Mouse (Mus musculus) monocyte, adult 2 months (primary cell): ENCODE results near the gene Asap3.

Experiments used
- DNase-seq, 2 experiments: peaks; one replicate each; pipeline ENCODE4 v3.0.0; 2022; ENCODE audit warnings: low spot score in 2 of 2, low read depth in 1 of 2

The Asap3 gene

DNA sequence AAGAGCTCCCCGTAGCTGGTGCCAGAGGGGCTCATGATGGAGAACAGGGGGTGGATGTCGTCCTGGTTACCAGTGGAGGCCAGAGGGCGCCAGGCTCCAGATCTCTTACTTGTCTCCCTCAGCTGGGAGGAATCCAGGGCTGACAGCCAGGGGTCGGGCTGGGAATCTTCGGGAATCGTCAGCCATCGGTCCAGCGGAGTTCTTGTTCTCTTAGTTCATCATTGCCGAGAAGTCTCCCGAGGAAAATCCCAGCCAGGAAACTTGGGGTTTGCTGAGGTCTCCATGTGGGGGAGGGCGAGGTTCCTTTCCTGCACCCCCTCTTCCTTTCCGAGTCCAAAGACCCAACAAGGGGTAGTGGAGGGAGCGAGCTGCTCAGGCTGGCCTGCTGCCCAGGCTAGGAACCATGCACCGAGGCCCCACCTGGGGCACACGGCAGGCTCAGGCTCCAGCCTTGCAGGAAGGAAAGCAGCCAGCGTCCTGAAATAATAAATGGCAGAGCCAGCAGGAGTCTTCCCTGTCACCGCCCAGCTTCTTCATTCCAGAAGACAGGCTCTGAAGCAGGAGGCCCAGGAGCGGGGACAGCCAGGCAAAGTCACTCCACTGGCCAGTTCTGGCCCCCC is 12.5 kb downstream of the Asap3 start:
- no peak for DNase-seq

DNA sequence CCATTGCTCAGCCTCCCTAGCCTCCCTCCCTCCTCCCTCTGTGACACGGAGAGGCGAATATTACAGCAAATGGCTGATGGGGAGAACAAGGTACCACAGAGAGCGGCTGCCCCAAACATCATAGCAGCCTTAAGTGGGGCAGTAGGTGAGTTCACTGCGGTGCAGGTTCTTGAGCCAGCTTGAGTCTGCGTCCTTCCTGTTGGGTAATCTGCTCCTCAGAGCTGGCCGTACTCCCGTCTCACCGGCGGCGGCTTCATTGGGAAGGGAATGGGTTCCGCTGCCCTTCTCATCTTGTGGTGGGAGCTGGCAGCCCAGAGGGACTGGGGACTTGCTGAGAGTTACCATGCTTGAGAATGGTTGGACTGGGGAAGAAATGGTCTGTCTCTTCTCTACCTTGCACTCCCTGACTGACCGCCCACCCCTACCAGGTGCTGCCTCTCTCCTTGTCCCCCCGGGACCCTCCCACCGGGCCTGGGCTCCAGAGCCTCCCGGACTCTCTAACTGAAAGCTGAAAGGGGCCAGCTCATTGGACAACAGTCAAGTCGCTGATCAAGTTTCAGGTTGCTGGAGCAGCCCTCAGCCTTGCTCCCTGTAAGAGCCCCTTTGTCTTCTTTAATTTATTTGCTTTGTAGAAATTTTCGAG is 14.1 kb downstream of the Asap3 start:
- DNase-seq: no peak

DNA sequence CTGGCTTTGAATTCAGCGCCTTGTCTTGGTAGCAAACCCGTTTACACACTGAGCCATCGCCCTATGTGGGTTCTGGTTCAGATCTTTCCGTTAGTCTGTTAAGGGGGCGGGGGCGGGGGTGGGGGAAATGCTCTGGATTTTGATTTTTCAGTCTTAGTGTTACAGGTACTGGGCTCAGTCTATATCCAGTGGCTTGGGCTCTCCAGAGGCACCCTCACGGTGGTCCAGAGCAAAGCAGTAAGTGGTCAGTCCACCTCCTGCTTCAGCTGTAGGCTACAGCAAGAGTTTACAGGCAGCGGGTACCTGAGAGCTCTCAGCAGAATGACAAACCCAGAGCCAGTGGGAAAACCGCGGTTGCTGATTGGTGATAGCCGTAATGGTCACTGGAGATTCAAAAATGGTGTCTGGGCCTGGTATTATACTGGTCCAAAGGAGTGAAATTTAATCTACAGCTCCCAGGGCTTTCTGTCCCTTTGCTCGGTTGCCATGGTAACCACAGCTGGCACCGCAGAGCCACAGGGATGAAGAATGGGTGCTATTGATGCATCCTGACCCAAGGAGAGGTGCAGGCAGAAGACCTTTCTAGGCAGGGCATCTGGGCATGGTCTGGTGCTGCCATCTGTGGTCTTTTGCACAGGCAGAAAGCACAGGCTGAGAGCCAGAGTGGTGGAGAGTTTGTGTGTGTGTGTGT is 17.5 kb downstream of the Asap3 start:
- no peak for DNase-seq

DNA sequence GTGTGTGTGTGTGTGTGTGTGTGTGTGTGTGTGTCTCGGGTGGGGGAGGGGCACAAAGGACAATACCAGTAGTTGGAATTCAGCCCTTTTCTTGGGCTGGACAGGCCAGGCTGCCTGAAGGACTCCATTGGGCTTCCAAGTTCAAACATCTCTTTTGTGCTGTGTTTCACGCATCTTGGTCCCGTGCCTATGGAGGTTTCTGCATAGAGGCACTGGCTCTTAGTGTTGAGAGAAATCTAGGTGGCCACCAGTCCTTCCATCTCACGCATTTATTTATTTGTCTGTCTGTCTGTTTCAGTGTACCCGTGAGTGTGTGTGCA is 18.0 kb downstream of the Asap3 start:
- no peak for DNase-seq

DNA sequence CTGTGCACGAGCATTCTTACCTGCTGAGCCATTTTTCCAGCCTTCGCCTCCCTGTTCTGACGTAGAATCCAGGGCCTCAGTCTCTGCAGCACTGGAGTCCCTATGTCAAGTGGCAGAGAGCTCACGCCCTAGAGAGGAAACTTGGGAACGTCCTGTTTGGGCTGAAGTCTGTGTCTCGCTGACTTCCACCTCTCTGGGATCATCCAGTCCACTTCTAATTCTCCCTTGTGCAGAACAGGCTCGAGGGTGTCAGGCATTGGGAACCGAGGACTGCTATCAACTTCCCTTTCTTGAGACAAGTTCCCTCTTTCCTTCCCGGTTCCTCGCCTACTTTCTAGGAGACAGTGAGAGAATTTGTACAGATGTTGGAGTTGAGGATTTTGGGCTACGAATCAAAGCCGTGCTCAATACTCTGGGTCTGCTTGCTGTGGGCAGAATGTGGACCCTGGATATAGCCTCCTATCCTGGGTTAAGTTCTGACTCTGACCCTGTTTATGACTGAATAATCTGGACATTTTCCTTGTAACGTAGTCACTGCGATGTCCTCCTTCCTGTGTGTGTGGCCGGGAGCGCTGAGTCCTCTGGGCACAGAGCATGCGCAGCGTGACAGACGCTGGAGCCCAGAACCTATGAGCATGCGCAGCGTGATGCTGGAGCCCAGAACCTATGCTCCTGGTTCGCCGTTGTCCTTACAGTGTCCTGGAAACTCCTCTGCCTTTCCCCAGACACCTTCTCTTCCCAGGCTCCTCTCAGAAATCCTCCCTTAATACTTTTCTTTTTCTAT is 18.7 kb downstream of the Asap3 start:
- no peak for DNase-seq

DNA sequence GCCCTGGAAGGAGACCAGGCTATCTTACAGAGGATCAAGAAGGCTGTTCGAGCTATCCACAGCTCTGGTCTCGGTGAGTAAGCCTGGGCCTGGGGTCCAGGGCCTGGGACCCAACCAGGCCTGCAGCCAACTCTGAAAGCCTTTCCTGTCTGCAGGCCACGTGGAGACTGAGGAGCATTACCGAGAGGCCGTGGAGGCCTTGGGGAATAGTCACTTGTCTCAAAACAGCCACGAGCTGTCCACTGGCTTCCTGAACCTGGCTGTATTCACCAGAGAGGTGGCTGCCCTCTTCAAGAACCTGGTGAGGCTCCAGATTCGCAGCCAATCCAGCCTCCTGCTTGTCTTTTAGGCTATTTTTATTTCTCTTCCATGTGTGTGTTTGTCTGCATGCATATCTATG is 21.2 kb downstream of the Asap3 start:
- no peak for DNase-seq

DNA sequence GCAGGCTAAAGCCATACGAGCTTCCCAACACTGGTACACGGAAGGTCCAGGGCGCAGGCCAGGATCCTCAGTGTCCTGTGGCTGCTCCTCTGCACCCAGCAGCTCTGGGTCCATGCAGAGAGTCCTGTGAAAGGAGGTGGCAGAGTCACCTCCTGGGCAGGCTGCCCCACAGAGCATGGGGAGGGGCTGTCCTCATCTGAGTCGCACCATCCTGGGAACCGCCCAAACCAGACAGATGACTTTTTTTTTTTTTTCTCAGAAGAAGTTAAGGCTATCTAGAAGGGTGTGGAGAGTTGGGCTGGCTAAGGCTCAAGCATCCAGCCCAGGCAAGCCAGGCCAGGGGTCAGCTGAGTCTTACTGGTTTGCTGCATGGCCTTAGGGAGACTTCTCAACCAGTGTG is 22.5 kb downstream of the Asap3 start:
- DNase-seq: no peak

DNA sequence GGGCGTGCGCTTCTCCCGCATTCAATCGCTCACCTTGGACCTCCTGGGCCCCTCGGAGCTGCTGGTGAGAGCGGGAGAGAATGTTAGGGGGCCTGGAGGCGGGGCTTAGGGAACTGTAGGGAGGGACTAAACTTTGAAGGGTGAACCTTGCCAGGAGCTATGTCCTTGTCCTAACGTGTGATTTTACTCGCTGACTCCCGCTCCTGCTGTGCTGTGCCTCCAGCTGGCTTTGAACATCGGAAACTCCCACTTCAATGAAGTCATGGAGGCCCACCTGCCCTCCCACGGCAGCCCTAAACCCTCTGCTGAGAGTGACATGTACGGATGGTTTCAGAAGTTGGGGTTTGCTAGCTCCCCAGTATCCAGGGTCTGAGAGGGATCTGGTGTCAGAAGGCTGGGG is 32.5 kb downstream of the Asap3 start:
- no peak for DNase-seq

DNA sequence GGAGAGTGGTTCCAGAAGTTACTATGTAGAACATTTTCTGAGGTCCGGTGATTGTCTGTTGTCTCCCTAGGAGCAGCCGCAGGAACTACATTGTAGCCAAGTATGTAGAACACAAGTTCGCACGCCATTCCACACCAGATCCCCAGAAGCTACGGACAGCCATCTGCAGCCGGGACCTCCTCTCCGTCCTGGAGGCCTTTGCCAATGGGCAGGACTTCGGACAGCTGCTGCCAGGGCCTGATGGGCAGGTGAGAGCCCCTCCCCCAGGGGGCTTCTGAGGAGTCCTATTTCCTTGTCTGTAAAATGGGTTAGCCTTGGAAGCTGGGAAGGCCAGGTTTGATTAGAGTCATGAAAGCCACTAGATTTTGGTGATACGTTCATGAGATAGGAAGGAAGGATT is 32.9 kb downstream of the Asap3 start:
- no peak for DNase-seq

DNA sequence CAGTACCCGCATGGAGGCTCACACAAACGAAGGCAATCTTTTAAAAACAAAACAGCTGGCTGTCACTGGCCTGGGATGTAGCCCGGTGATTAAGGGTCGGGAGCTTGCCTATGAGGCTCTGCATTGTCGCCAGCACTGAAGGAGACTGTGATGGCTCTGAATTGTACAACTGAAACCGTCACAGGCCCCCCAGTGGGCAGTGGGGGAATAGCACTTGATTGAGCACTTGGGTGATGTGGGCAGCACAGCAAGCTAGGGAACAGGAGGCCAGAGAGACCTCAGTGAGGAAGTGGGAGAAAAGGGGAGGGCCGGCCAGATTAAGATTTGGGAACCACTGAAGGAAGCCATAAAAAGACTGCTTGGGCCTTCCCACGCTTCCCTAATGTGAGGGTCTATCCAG is 33.5 kb downstream of the Asap3 start:
- DNase-seq: peak; percentile 70 to 83

DNA sequence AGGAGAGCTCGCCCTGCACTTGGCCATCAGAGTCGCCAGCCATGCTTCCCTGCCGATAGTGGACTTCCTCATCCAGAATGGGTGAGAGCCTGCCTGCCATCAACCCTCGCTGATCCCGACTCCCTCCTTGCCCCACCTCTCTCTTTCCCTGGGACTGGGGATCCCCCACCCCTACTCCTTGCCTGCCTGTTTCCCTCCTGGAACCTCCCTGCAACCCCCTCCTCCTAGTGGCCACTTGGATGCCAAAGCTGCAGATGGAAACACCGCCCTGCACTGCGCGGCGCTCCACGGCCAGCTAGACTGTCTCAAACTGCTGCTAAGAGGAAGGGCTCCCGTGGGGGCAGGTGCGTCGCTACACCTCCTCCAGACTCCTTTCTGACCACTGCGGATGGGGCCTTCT is 34.0 kb downstream of the Asap3 start:
- DNase-seq: no peak

DNA sequence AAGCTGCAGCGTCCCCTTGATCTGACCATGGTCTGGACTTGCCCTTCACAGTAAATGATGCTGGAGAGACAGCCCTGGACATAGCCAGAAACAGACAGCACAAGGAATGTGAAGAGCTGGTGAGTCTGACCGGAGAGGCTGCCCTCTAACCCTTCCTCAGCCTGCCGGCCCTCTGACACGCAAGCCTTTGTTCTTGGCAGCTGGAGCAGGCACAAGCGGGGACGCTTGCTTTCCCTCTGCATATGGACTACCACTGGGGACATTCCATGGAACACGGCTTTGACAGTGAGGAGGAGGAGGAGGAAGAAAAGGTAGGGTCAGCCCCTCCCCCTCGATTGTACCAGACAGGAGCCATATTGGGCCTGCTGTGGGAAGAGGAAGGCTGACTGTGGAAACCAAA is 34.8 kb downstream of the Asap3 start:
- DNase-seq: no peak

DNA sequence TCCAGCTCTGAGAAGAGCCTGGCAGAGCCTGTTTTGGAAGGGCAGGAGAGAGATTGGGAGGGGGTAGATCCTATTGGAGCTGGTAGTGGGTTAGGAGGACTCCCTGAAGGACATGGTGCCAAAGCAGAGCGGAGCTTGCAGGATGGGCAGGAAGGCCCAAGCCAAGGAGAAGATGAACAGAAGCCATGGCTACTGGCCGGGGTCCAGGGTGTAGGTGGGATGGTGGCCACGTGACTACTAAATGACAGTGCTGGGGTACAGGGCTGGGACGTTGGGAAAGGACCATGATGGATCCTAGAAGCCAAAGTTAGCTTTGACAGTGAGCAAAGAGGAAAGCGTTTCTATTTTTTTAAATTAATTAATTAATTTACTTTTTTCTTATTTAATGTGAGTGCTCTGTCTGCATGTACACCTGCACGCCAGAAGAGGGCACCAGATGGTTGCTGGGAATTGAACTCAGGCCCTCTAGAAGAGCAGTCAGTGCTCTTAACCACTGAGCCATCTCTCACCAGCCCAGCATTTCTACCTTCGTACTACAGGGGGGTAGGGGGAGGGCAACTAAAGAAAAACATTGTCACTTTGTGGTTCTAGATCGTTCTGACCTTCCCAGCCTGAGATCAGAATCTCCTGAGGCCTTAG is 36.0 kb downstream of the Asap3 start:
- DNase-seq: no peak

DNA sequence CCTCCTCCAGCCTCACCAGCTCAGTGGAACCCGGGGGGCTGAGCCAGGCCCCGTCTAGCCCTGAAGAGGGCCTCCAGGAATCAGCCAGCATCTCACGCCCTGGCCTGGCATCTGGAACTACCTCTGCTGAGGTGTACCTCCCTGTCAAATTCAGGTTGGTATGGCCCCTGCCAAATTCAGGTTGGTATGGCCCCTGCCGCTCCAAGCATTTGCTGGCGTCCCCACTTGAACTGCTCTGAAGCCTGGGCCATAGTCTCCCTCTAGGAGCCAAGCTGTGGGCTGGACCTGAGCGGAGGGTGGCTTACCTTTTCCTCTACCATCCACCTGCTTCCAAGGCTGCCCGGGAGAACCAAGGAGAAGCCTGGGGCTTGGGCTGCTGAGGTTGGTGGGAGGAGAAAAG is 36.6 kb downstream of the Asap3 start:
- no peak for DNase-seq

DNA sequence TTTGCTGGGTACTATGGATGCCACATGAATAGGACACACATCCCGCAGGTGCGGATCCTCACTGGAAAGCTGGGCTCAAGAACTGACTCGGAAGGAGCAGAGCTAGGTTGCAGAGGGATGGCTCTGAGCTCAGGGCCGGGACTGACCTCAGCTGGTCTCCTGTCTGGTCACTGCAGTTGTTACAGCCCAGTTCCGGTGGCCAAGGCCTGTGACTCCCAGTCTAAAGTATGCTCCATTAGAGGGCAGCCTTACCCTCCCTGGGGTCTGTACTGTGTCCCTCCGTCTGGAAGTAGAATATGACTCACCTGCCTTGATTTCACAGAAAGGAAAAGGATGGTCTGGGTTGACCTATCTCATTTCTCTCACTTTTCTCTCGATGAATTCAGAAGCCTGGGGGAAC is 38.0 kb downstream of the Asap3 start:
- no peak for DNase-seq

DNA sequence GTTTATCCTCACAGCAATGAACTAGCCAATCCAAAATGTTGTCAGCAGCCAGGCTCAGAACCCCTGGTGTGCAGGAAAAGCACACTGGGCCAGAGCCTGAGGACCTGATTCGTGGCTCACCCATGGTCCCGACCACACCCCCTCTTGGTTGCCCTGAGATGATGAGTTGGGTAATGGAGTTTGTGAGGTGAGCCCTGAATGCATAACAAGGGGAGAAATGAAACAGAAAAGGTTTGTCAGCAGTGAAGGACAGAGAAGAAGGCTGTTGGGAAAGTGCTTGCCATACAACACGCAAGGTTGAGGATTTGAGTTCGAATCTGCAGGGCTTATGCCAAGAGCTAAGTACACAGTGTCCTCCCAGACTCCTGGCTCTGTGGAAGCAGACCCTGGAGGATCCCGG is 39.5 kb downstream of the Asap3 start:
- DNase-seq: no peak

DNA sequence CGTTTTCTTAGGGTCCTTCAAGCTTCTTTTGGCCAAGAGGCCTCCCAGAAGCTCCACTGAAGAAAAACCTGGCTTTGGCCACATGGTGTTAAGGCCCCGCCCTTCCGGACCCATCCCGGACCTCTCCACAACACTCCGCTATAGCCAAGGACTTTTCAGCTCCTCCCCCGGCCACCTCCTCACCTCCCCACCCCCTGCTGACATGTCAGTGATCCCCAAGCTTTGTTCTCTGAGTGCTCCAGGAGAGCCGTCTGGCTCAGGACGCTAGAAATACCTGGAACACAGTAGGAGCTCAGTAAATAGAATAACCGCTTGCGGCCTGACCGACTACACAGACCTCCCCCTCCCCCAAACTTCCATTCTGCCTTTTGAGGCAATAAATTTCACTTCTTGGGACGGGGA is 40.4 kb downstream of the Asap3 start:
- DNase-seq: no peak

DNA sequence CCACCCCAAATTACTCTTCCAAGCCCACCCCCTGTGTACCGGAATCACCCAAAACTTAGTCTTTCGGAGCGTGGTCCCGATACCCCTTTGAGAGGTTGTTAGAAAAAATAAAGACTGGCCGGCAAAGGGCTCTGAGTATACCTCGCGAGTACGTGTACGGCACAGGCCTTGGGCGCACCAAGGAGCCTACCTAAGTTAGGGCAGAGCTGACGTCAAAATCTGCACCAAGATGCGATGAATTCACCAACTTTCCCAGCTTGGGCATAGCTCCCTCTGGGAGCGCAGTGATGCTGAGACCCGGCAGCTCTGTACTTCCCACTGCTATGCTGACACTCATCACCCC is 41.2 kb downstream of the Asap3 start:
- no peak for DNase-seq

DNA sequence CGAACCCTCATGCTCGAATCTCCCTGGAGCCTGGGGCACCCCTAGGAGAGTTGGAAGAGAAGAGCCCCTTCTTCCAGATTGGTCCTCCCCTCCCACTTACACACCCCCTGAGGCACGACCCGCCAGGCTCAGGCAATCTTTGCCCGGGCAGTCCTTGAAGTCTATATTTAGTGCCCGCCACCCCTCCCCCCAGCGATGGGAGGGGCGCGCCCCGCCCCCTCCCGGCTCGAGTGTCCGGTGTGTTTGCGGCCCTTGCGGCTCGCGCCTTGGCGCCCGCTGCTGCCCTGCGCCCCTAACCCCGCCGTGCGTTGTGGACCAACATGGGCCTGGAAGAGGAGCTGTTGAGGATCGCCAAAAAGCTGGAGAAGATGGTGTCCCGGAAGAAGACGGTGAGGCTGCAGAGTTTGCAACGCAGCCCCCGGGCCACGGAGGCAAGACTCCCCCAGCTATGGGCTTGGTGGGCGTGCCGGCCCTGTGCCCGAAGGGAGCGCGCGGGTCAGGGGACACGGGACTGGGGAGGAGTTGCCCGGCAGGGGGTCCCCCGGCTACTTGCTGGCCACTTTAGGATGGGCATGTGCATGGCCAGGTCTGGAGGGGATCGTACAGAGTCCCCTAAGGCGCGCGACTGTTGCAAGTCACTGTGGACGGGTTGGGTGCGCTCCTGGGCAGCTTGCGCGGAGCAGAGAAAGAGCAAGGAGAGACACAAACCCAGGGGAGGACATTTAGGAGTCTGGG is 41.7 kb downstream of the Asap3 start, which contains the start of gene Tcea3:
TSS of gene Tcea3 (plus strand) at position 1 of the 735 bp plus-strand sequence.
- DNase-seq: no peak

DNA sequence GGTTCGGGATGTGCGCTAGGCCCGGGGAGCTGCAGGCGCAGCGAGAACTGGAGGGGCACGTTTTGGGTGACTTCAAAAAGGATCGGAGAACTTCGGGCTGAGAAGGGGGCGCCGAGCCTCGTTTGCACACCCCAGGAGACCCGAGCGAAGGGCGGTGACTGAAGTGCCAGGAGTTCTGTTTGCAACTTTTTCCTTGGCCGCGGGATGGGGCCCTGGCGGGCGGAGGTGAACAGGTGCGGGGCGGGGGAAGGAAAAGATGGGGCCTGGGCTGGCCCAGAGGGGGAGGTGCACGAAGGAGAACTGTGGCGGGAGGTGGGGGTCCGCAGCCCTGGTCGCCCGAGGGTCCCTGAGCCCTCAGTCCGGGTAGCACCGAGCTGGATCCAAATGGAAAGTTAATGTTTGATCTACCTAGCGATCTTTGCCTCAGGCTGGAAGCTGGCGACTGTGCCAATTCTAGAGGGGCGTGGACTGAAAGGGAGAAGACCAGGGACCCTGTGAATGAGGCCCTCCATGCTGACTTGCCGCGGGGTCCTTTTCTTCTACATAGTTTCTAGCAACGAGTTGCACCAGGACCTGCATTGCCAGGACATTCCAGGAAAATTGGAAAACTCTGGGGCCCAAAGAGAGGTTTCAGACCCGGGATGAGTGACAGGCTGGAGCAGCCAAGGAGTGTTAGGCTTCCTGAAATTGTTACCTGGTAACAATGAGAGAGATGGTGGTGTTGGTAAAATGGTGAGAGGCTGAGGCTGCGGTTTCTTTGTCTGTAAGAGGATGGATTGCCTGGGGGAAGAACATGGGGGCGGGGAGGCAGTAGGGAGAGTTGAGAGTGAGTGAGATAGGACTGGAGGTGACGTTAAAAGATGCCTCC is 42.5 kb downstream of the Asap3 start:
- DNase-seq: no peak
